Mouse (Mus musculus) spleen, adult 2 months (tissue): ENCODE measurements around the gene Gabpa. TPM values are rescaled to one million over a fixed set of nuclear protein-coding genes. Genes with fewer than 3 reads are reported as not detected.

Experiments used
- DNase-seq, 2 experiments: peaks; one replicate each; pipeline versions ENCODE4 v3.0.0 to v3.0.0-alpha.2; 2012 to 2021; ENCODE audit warnings: low spot score in 2 of 2, low read depth in 1 of 2
- H3K27ac ChIP-seq: fragments of 200-500 bp; 2 replicates; pipeline ENCODE4 v1.5.1; 2012; ENCODE audit warnings: low read length, inconsistent platforms; ENCODE audit not compliant: insufficient read depth
- H3K27me3 ChIP-seq: fragments of 200-500 bp; 2 replicates; pipeline ENCODE4 v1.6.1; 2012; ENCODE audit warnings: mild to moderate bottlenecking, moderate library complexity, low read length, inconsistent platforms; ENCODE audit not compliant: control insufficient read depth, insufficient read depth
- H3K36me3 ChIP-seq: fragments of 200-500 bp; 2 replicates; pipeline ENCODE4 v1.6.1; 2012; ENCODE audit warnings: mild to moderate bottlenecking, low read length, inconsistent platforms; ENCODE audit not compliant: control insufficient read depth, insufficient read depth
- H3K4me1 ChIP-seq: fragments of 200-500 bp; 2 replicates; pipeline ENCODE4 v1.6.1; 2011; ENCODE audit warnings: inconsistent platforms; ENCODE audit not compliant: control insufficient read depth, insufficient read depth, insufficient read length
- H3K4me3 ChIP-seq: fragments of 200-500 bp; 2 replicates; pipeline ENCODE4 v1.5.1; 2011; ENCODE audit warnings: mild to moderate bottlenecking, inconsistent platforms; ENCODE audit not compliant: insufficient read depth, insufficient read length; ENCODE audit errors: extremely low read depth
- CTCF ChIP-seq: fragments of 200-500 bp; IDR thresholded peaks from 2 replicates; pipeline ENCODE4 v1.5.1; 2011; ENCODE audit warnings: mild to moderate bottlenecking, inconsistent platforms; ENCODE audit not compliant: insufficient read depth, insufficient read length, insufficient replicate concordance; ENCODE audit errors: extremely low read depth
- POLR2A ChIP-seq: fragments of 200-500 bp; IDR thresholded peaks from 2 replicates; pipeline ENCODE4 v1.6.1; 2011; ENCODE audit warnings: low read depth, low read length, inconsistent platforms
- WGBS: fragments of 180-500 bp; shearing (Covaris S2); methylation state at CpG from one replicate; pipeline ENCODE4 v1.1.7; 2018; 5-methylcytosine and 5-hydroxymethylcytosine counted together
- polyA plus RNA-seq: library from polyadenylated mRNA; depleted of rRNA; stranded (reverse); fragments of >200 nt; gene quantifications from 2 replicates; pipeline ENCODE4 v1.2.3, GENCODE M21; 2012; rRNA removed

Gabpa gene
- polyA plus RNA-seq = 4.7 and 4.9 TPM in 2 replicates

DNA sequence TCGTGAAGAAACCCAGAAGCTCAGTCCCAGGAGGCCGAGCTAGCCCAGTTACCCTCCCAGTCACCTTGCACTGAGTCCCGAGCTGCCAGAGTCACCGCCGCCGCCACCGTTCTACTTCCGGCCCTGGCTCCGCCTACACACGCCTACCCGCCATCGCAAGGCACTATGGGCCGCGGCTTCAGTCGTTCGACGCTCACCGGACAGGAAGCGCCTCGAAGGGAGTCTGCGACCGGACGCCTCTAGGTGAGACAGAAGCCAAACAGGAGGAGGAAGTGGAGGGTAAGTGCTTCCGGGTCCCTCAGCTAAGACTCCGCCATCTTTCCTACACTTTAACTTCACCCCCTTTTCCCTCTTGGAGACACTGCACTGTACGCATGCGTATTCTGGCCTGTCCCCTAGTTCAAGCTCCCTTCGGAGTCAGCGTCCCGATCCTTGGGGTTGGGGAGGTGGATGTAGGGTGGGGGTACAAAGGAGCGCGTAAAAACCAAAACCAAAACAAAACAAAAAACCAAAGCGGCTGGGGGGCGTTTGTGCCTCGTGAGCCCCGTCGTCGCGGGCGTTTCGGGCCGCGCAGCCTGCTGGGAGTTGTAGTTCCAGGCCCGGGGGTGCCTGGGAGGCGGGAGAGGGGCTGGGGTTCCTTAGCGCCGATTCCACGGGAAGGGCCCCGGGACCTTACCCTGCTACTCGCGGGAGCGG, at the start of gene Gabpa:
Gabpa (plus strand) TSS at position 181 of the 696 bp plus-strand sequence.
- no peak for TF ChIP-seq CTCF
- TF ChIP-seq POLR2A = peak; percentile 73
- Histone ChIP-seq H3K36me3 (peaks cover 14% of the 10 kb centered on the region), H3K4me1 (no peaks in the 10 kb centered on the region; the same call in 1 of the 2 replicates), H3K4me3 (peak within 1 kb of the TSS; percentile 84), H3K27me3 (no peaks in the 10 kb centered on the region), H3K27ac (peak within 1 kb of the TSS; percentile 93)
- under 1% methylated on average over 52 of the region's 52 CpGs for WGBS
- peak; percentile 89 to 97 for DNase-seq

DNA sequence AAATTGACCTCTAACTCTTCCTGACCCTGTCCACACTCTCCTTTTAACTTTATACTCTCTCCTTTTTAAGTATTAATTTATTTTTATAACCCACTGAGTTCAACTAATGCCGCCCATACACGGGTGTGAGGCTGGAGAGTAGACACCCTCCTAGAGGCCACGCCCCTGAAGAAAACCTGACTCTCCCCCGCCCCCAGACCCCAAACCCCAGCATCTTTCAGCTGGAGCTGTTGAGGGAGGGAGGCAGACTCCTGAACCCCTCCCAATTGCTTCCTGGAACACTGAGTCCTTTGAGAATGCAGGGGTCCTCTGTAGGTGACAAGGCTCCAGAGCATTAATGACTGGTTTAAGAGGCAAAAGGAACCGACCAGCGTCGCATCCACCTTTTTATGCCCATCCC, 49.8 kb upstream of the Gabpa start:
- no peaks in the 10 kb centered on the region for H3K27me3 ChIP-seq
- no peaks in the 10 kb centered on the region for H3K4me1 ChIP-seq
- no peak overlapping the region for H3K27ac ChIP-seq
- H3K4me3 ChIP-seq = no peak overlapping the region
- no peak for DNase-seq
- H3K36me3 ChIP-seq = no peaks in the 10 kb centered on the region
- WGBS = 77% methylated on average over 7 of the region's 7 CpGs
- no peak for TF ChIP-seq POLR2A
- TF ChIP-seq CTCF = no peak

DNA sequence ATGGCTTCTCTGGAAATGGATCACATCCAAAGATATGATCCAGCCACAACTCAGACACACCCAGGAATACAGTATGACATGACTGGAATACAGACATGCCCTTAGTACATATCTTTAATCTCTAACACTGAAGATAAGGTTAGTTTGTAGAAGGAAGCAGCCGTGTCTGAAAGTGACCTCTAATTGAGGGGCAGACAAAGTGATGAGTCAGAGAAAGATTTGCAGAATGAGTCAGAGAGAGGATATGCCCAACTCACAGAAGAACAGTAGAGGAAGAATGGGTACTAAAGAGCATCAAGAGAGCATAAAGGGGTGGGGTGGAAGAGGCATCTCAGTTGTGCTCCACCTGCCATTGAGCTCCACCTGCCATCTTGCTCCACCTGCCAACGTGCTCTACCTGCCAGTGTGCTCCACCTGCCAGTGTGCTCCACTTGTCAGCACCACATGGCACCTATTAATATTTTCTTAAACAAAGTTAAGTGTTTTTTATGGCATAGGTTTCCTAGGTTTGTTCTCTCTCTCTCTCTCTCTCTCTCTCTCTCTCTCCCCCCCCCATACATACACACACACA, 44.0 kb upstream of the Gabpa start:
- H3K4me1 ChIP-seq = no peaks in the 10 kb centered on the region
- no peak overlapping the region for H3K27ac ChIP-seq
- no peaks in the 10 kb centered on the region for H3K27me3 ChIP-seq
- 82% methylated on average over 2 of the region's 2 CpGs for WGBS
- no peaks in the 10 kb centered on the region for H3K36me3 ChIP-seq
- H3K4me3 ChIP-seq = no peak overlapping the region
- TF ChIP-seq POLR2A = no peak
- TF ChIP-seq CTCF = no peak
- no peak for DNase-seq

DNA sequence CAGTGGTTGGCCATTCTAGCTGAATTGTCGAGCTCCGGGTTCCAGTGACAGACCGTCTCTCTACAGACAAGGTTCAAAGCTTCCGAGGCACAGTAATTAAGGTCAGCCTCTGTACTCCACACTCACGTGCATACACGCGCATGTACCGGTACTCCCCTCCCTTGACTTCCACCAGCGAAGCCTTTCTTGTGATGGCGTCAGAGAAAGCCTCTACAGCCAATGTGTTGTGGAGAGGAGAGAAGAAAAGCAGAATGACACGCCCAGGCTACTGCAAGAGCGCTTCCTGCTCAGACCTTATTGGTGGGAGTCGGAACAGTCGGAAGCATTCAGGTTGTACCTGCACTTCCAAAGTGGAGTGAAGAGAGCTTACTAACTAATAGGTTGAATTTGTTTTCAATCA, 41.3 kb upstream of the Gabpa start:
- Histone ChIP-seq H3K27ac (no peak overlapping the region), H3K36me3 (no peaks in the 10 kb centered on the region), H3K4me3 (no peak overlapping the region), H3K4me1 (no peaks in the 10 kb centered on the region), H3K27me3 (no peaks in the 10 kb centered on the region)
- 95% methylated on average over 14 of the region's 14 CpGs for WGBS
- TF ChIP-seq CTCF = no peak
- TF ChIP-seq POLR2A = no peak
- DNase-seq = no peak

DNA sequence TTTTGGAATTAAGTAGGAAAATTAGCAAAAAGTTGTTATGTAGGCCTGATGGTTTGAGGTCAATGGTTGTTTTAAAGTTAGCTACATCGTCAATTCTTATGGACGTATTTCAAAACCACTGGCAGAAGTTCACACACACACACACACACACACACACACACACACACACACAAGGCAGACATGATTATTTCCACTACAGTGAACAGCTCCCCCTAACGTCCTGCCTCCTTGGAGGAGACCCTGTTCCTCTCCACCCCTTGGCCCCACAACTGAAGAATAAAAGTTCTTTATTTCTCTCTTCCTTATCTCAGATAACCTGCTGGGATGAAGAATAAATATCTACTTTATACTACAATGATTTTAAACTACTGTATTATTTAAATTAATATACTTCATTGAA, 39.4 kb upstream of the Gabpa start:
- H3K4me1 ChIP-seq = no peaks in the 10 kb centered on the region
- no peak overlapping the region for H3K4me3 ChIP-seq
- no peaks in the 10 kb centered on the region for H3K36me3 ChIP-seq
- WGBS = 64% methylated on average over 3 of the region's 3 CpGs
- no peak overlapping the region for H3K27ac ChIP-seq
- no peaks in the 10 kb centered on the region for H3K27me3 ChIP-seq
- DNase-seq = no peak
- TF ChIP-seq CTCF (no peak), POLR2A (no peak)

DNA sequence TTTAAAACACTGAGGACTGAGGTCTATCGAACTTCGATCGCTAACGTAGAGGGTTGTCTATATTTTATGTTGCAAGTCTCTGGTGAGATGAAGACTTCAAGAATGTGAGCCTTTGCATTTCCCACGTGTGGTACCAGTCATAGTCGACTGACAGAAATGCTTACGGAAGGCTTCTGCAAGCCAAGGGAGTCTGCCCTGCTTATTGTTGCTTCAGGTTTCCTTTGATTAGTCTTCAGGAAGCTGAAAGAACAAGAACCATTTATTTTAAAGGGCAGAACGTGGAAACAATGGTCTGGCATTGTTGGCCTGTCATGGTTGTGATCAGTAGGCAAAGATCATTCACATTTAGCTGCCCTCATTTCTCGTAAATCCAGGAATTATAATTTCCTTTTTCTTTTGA, 38.0 kb upstream of the Gabpa start:
- Histone ChIP-seq H3K27me3 (no peaks in the 10 kb centered on the region), H3K27ac (no peak overlapping the region), H3K36me3 (no peaks in the 10 kb centered on the region), H3K4me3 (no peak overlapping the region), H3K4me1 (no peaks in the 10 kb centered on the region)
- no peak for DNase-seq
- WGBS = 86% methylated on average over 9 of the region's 9 CpGs
- no peak for TF ChIP-seq POLR2A

DNA sequence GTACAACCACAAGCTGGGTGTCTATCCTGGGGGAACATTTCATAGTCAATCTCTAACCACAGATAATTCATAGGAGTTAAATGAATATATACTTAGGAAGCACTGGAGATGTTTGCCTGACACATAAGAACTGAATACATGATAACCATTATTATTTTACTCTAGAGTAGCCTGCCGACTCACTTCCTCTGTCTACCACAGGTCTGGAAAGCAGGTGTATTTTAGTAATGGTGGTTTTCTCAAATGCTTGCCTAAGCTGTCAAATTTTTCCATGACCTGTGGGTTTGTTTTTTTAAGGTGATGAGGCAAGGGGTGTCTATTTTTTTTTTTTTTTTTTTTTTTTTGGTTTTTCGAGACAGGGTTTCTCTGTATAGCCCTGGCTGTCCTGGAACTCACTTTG, 34.7 kb upstream of the Gabpa start:
- Histone ChIP-seq H3K27ac (no peak overlapping the region), H3K4me3 (no peak overlapping the region), H3K4me1 (no peaks in the 10 kb centered on the region; the same call in 1 of the 2 replicates), H3K36me3 (no peaks in the 10 kb centered on the region), H3K27me3 (no peaks in the 10 kb centered on the region)
- WGBS = 45% methylated on average over 1 of the region's 2 CpGs
- TF ChIP-seq CTCF (no peak), POLR2A (no peak)
- DNase-seq = no peak
